Comparison of ENCODE assay signal across 41 mouse cellular contexts in the genomic region with DNA sequence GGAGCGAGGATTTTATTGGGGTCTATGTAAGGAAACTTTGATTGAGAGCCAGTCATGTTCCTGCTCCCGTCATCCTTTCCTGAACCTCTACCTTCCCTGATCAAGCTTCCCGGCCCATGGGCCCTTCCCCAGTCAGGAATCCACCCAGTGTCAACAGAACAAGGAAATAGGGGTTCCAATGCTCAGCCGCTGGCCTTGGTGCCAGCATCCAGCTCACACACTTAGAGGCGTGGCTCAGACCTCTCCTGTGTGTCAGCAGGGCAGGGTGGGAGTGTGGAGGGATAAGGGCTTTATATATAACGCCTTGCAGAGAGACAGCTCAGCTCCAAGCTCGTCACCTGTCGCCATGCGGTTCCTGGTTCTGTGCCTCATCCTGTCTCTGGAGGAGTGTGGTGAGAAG. TPM values are rescaled to one million over a fixed set of nuclear protein-coding genes. Genes with fewer than 3 reads are reported as not detected.
DNase-seq lines count a peak whose midpoint lies in the region; ATAC-seq lines count a peak whose summit lies in the region.
"Had no signal": no experiment of that assay in that cellular context is flagged by ENCODE, and none has a peak within 500 bp of the region (broad histone marks: within the 10 kb centered on the region; RNA-seq: fewer than 3 reads in every experiment).

No protein-coding gene starts in this region.

- WGBS in lung, embryonic 16.5 days: 30% methylated on average over 9 of the region's 9 CpGs
- WGBS in stomach, embryonic 16.5 days: 47% methylated on average over 9 of the region's 9 CpGs

- no peak overlapping the region for H3K9ac ChIP-seq in lung, embryonic 16.5 days (ENCODE audit: low read length)
- H3K9ac ChIP-seq in stomach, embryonic 16.5 days (ENCODE audit: low read length): no peak overlapping the region
- H3K9ac ChIP-seq: embryonic facial prominence, embryonic 12.5 days; forebrain, embryonic 15.5 days; heart, embryonic 15.5 days; hindbrain, embryonic 12.5 days; liver, embryonic 14.5 days; lung, embryonic 14.5 days; neural tube, embryonic 12.5 days had no signal

- no peak overlapping the region for H3K4me2 ChIP-seq in lung, embryonic 16.5 days (ENCODE audit: low read depth, low read length)
- no peak overlapping the region for H3K4me2 ChIP-seq in stomach, embryonic 16.5 days (ENCODE audit: low read depth, low read length)
- H3K4me2 ChIP-seq: embryonic facial prominence, embryonic 12.5 days; forebrain, embryonic 15.5 days; heart, embryonic 15.5 days; hindbrain, embryonic 12.5 days; lung, embryonic 14.5 days; midbrain, embryonic 11.5 days; neural tube, embryonic 12.5 days had no signal

- DNase-seq in lung, postnatal 25 days (ENCODE audit: low spot score): no peak
- peak; percentile 26 for DNase-seq in R1 (ENCODE audit: low read depth, low spot score)
- peak; percentile 43 for DNase-seq in ZHBTc4 (ENCODE audit: low read depth, low spot score)
- no peak for DNase-seq in layer of hippocampus, adult 8-10 months (ENCODE audit: low spot score in 2 of 2)
- DNase-seq: adrenal gland, adult 8-10 months; B cell, adult 2 months; cerebellum, adult 8-10 months; cerebellum, postnatal 36 days; embryo, embryonic 11 days; gastrocnemius, postnatal 25 days; heart, adult 11 months; heart, postnatal 36 days; kidney, adult 18-20 months; liver; lung, embryonic 14.5 days; right cerebral cortex, adult 18-20 months; right cerebral cortex, postnatal 4 days; thymus, adult 2 months; thymus, postnatal 36 days had no signal

- H3K4me1 ChIP-seq in lung, embryonic 16.5 days (replicated peaks; ENCODE audit: control insufficient read depth, insufficient read depth, low read length): no peaks in the 10 kb centered on the region
- H3K4me1 ChIP-seq in stomach, embryonic 16.5 days (ENCODE audit: control insufficient read depth, insufficient read depth, low read length): no peaks in the 10 kb centered on the region
- H3K4me1 ChIP-seq: embryonic facial prominence, embryonic 12.5 days; forebrain, embryonic 15.5 days; heart, embryonic 15.5 days; hindbrain, embryonic 12.5 days; neural tube, embryonic 12.5 days had no signal

- H3K27ac ChIP-seq in lung, embryonic 16.5 days (ENCODE audit: low read length): no peak overlapping the region
- H3K27ac ChIP-seq in stomach, embryonic 16.5 days (ENCODE audit: low read length): no peak overlapping the region
- H3K27ac ChIP-seq: embryonic facial prominence, embryonic 12.5 days; forebrain, embryonic 15.5 days; heart, embryonic 10.5 days; heart, embryonic 15.5 days; hindbrain, embryonic 12.5 days; hindbrain, postnatal 0 days; kidney, postnatal 0 days; liver, embryonic 14.5 days; neural tube, embryonic 12.5 days had no signal

- no peak overlapping the region for H3K4me3 ChIP-seq in lung, embryonic 16.5 days (ENCODE audit: low read length)
- no peak overlapping the region for H3K4me3 ChIP-seq in stomach, embryonic 16.5 days (replicated peaks; ENCODE audit: low read length)
- H3K4me3 ChIP-seq: embryonic facial prominence, embryonic 12.5 days; forebrain, embryonic 15.5 days; heart, embryonic 10.5 days; heart, embryonic 15.5 days; hindbrain, embryonic 12.5 days; myocyte; neural tube, embryonic 12.5 days had no signal

- no peaks in the 10 kb centered on the region for H3K36me3 ChIP-seq in lung, embryonic 16.5 days (ENCODE audit: control insufficient read depth, insufficient read depth, low read length)
- no peaks in the 10 kb centered on the region for H3K36me3 ChIP-seq in stomach, embryonic 16.5 days (ENCODE audit: control insufficient read depth, insufficient read depth, low read length)
- H3K36me3 ChIP-seq: embryonic facial prominence, embryonic 12.5 days; forebrain, embryonic 15.5 days; heart, embryonic 10.5 days; heart, embryonic 15.5 days; hindbrain, embryonic 12.5 days; neural tube, embryonic 12.5 days had no signal

- H3K27me3 ChIP-seq in lung, embryonic 16.5 days (ENCODE audit: control insufficient read depth, insufficient read depth, low read depth, low read length): no peaks in the 10 kb centered on the region
- no peaks in the 10 kb centered on the region for H3K27me3 ChIP-seq in stomach, embryonic 16.5 days (ENCODE audit: control insufficient read depth, insufficient read depth, low read length)
- H3K27me3 ChIP-seq: embryonic facial prominence, embryonic 12.5 days; forebrain, embryonic 15.5 days; heart, embryonic 15.5 days; hindbrain, embryonic 12.5 days; neural tube, embryonic 12.5 days had no signal

- ATAC-seq in lung, embryonic 16.5 days (ENCODE audit: low read depth): peak; percentile 76
- peak; percentile 84 for ATAC-seq in stomach, embryonic 16.5 days (ENCODE audit: insufficient read depth, low FRiP score)
- ATAC-seq: forebrain, embryonic 15.5 days; hindbrain, postnatal 0 days; midbrain, embryonic 16.5 days had no signal

- H3K9me3 ChIP-seq in lung, embryonic 16.5 days (ENCODE audit: control insufficient read depth, low read length): no peaks in the 10 kb centered on the region
- no peaks in the 10 kb centered on the region for H3K9me3 ChIP-seq in stomach, embryonic 16.5 days (replicated peaks; ENCODE audit: control insufficient read depth, low read length)
- H3K9me3 ChIP-seq: embryonic facial prominence, embryonic 12.5 days; forebrain, embryonic 15.5 days; heart, embryonic 10.5 days; heart, embryonic 15.5 days; hindbrain, embryonic 12.5 days; neural tube, embryonic 12.5 days had no signal

RNA-seq across cellular contexts. Expression of gene Klk15, which starts 18.7 kb away (rescaled TPM):
- not detected in 2 replicates for polyA plus RNA-seq in lung, embryonic 16.5 days (2015; fragmentation: Nextera tagmentation; extraction: Ambion mirVana)
- not detected in 2 replicates for polyA plus RNA-seq in stomach, embryonic 16.5 days (2015; fragmentation: Nextera tagmentation; extraction: Ambion mirVana)
- total RNA-seq in layer of hippocampus, adult 8-10 months (2022): not detected
- total RNA-seq: adrenal gland, adult 8-10 months; gastrocnemius, adult 18-20 months; gastrocnemius, postnatal 25 days; heart, postnatal 36 days; hindbrain, postnatal 0 days; layer of hippocampus, postnatal 10 days; left cerebral cortex, adult 18-20 months; left cerebral cortex, postnatal 14 days; megakaryocyte, adult 5-6 weeks had no signal
- polyA plus RNA-seq: embryonic facial prominence, embryonic 12.5 days; forebrain, embryonic 15.5 days; frontal cortex, adult 2 months; heart, embryonic 10.5 days; heart, embryonic 15.5 days; hindbrain, embryonic 12.5 days; hindbrain, postnatal 0 days; kidney, postnatal 0 days; limb, embryonic 11.5 days; liver, embryonic 14.5 days; lung, embryonic 14.5 days; midbrain, embryonic 11.5 days; midbrain, embryonic 16.5 days; myocyte; neural tube, embryonic 12.5 days; spleen, adult 2 months had no signal

RNA-seq across cellular contexts. Expression of gene Klk4, which starts 33.9 kb away (rescaled TPM):
- polyA plus RNA-seq in lung, embryonic 16.5 days (2015; fragmentation: Nextera tagmentation; extraction: Ambion mirVana): not detected in 2 replicates
- 0.18 TPM in 1 of 2 replicates, not detected in the other for polyA plus RNA-seq in stomach, embryonic 16.5 days (2015; fragmentation: Nextera tagmentation; extraction: Ambion mirVana)
- total RNA-seq in layer of hippocampus, adult 8-10 months (2022): not detected
- total RNA-seq: adrenal gland, adult 8-10 months; gastrocnemius, adult 18-20 months; gastrocnemius, postnatal 25 days; heart, postnatal 36 days; layer of hippocampus, postnatal 10 days; left cerebral cortex, adult 18-20 months; left cerebral cortex, postnatal 14 days; megakaryocyte, adult 5-6 weeks had no signal
- polyA plus RNA-seq: frontal cortex, adult 2 months; heart, embryonic 15.5 days; kidney, postnatal 0 days; liver, embryonic 14.5 days; lung, embryonic 14.5 days; midbrain, embryonic 11.5 days; spleen, adult 2 months had no signal

RNA-seq across cellular contexts. Expression of gene Klk1b8, which starts 35.6 kb away (rescaled TPM):
- not detected in 2 replicates for polyA plus RNA-seq in lung, embryonic 16.5 days (2015; fragmentation: Nextera tagmentation; extraction: Ambion mirVana)
- 1.3 and 1.5 TPM in 2 replicates for polyA plus RNA-seq in stomach, embryonic 16.5 days (2015; fragmentation: Nextera tagmentation; extraction: Ambion mirVana)
- total RNA-seq in layer of hippocampus, adult 8-10 months (2022): not detected
- total RNA-seq: adrenal gland, adult 8-10 months; gastrocnemius, adult 18-20 months; gastrocnemius, postnatal 25 days; heart, postnatal 36 days; hindbrain, postnatal 0 days; layer of hippocampus, postnatal 10 days; left cerebral cortex, adult 18-20 months; left cerebral cortex, postnatal 14 days; megakaryocyte, adult 5-6 weeks had no signal
- polyA plus RNA-seq: embryonic facial prominence, embryonic 12.5 days; forebrain, embryonic 15.5 days; frontal cortex, adult 2 months; heart, embryonic 10.5 days; heart, embryonic 15.5 days; hindbrain, embryonic 12.5 days; limb, embryonic 11.5 days; liver, embryonic 14.5 days; lung, embryonic 14.5 days; midbrain, embryonic 11.5 days; midbrain, embryonic 16.5 days; myocyte; neural tube, embryonic 12.5 days had no signal

RNA-seq across cellular contexts. Expression of gene Klk1b1, which starts 51.7 kb away (rescaled TPM):
- not detected in 2 replicates for polyA plus RNA-seq in lung, embryonic 16.5 days (2015; fragmentation: Nextera tagmentation; extraction: Ambion mirVana)
- not detected in 2 replicates for polyA plus RNA-seq in stomach, embryonic 16.5 days (2015; fragmentation: Nextera tagmentation; extraction: Ambion mirVana)
- total RNA-seq in layer of hippocampus, adult 8-10 months (2022): not detected
- total RNA-seq: adrenal gland, adult 8-10 months; gastrocnemius, adult 18-20 months; gastrocnemius, postnatal 25 days; heart, postnatal 36 days; hindbrain, postnatal 0 days; layer of hippocampus, postnatal 10 days; left cerebral cortex, adult 18-20 months; left cerebral cortex, postnatal 14 days; megakaryocyte, adult 5-6 weeks had no signal
- polyA plus RNA-seq: embryonic facial prominence, embryonic 12.5 days; forebrain, embryonic 15.5 days; frontal cortex, adult 2 months; heart, embryonic 10.5 days; heart, embryonic 15.5 days; hindbrain, embryonic 12.5 days; hindbrain, postnatal 0 days; kidney, postnatal 0 days; limb, embryonic 11.5 days; liver, embryonic 14.5 days; lung, embryonic 14.5 days; midbrain, embryonic 11.5 days; midbrain, embryonic 16.5 days; myocyte; neural tube, embryonic 12.5 days; spleen, adult 2 months had no signal

Comparison
In these comparisons a context has a peak if more than half of its experiments do, and no peak if none do; other contexts are left out.
1. DNase-seq: peak in R1 (single experiment) and ZHBTc4 (single experiment); none in lung, postnatal 25 days (single experiment) and layer of hippocampus, adult 8-10 months (0 of 2).